Mouse (Mus musculus): Measurements from ENCODE around the gene Mup2.
"Not testable (repeated sequence)": the region's sequence is repeated elsewhere in the genome, so short reads cannot be mapped to it uniquely, and the experiment has no call there.

Mup2 gene

DNA sequence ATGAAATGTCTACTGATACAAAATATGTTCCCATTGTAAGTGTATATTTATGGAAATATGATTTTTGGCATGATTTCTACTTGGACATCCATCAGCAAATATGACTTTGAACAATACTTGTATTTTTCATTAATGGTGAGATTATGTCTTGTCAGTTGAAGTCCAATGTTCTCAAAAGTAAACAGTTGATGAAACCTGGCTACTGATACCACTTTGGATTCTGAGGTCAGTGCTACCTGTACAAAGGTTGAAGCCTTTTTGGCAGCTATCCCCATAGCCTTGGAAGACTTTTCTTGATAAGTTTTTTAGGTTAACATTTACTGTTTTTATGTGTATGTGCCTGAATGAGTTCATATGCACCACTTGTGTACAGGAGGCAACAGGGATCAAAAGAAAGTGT is at the start of gene Mup2:
TSS of gene Mup2 (minus strand) at position 101 of the 400 bp plus-strand sequence.
- DNase-seq (ENCODE audit: low read depth), result not testable (repeated sequence)
